Mouse (Mus musculus) kidney, adult 2 months (tissue): ENCODE results near the gene Ppm1h.

Source experiments
- CTCF ChIP-seq: fragments of 200-500 bp; conservative IDR thresholded peaks from 2 replicates; pipeline ENCODE4 v1.5.1; 2011; ENCODE audit warnings: low read depth, mild to moderate bottlenecking, control low read depth, low read length, moderate library complexity, mixed read lengths; ENCODE audit not compliant: insufficient read depth, insufficient read length
- POLR2A ChIP-seq: fragments of 200-500 bp; IDR thresholded peaks from one replicate; pipeline ENCODE4 v1.6.1; 2011; ENCODE audit warnings: low read depth, low read length, control low read depth

- TF ChIP-seq POLR2A (no peak), CTCF (no peak)
Observed at GRCm38 (mm10) chr10:122886916-122887527, 208.5 kb downstream of the Ppm1h start.
